Mouse (Mus musculus): Measurements from ENCODE around the gene Tle3. TPM values are rescaled to one million over a fixed set of nuclear protein-coding genes. Genes with fewer than 3 reads are reported as not detected.
A peak's percentile ranks its signal among the peaks of the same experiment; 100 is the strongest.

The Tle3 gene
- total RNA-seq, 2 experiments from 2014 or later, result 80.8 to 92.7 TPM

GRCm38 (mm10) chr9:61348616-61349015 is 23.6 kb upstream of the Tle3 start:
- no peak for DNase-seq (ENCODE audit: extremely low spot score in 1 of 2, low spot score in 2 of 2)
- intact Hi-C loops (cut with DNase I), result no loop called here

GRCm38 (mm10) chr9:61349697-61350096 is 22.5 kb upstream of the Tle3 start:
- intact Hi-C loops (cut with DNase I), result no loop called here

GRCm38 (mm10) chr9:61351164-61351563 is 21.0 kb upstream of the Tle3 start:
- peak in 1 of 2 experiments; percentile 85 for DNase-seq (ENCODE audit: extremely low spot score in 1 of 2, low spot score in 2 of 2)
- intact Hi-C loops (cut with DNase I), result no loop called here

More at GRCm38 (mm10) chr9:61349697-61350096, 22.5 kb upstream of the Tle3 start:
- DNase-seq (ENCODE audit: extremely low spot score in 1 of 2, low spot score in 2 of 2), result peak in 1 of 2 experiments; percentile 54

GRCm38 (mm10) chr9:61358933-61359332 is 13.2 kb upstream of the Tle3 start:
- no peak for DNase-seq (ENCODE audit: extremely low spot score in 1 of 2, low spot score in 2 of 2)
- intact Hi-C loops (cut with DNase I), result no loop called here

GRCm38 (mm10) chr9:61359741-61360140 is 12.4 kb upstream of the Tle3 start:
- intact Hi-C loops (cut with DNase I), result loop anchor here (10.0 kb wide), 1 partner anchor 465 kb away; no protein-coding TSS in a partner anchor
- no peak for DNase-seq (ENCODE audit: extremely low spot score in 1 of 2, low spot score in 2 of 2)

GRCm38 (mm10) chr9:61360163-61360562 is 12.0 kb upstream of the Tle3 start:
- intact Hi-C loops (cut with DNase I), result loop anchor here (10.0 kb wide), 1 partner anchor 465 kb away; no protein-coding TSS in a partner anchor
- no peak for DNase-seq (ENCODE audit: extremely low spot score in 1 of 2, low spot score in 2 of 2)

GRCm38 (mm10) chr9:61360727-61361631 is 11.2 kb upstream of the Tle3 start:
- intact Hi-C loops (cut with DNase I), result loop anchor here (10.0 kb wide), 1 partner anchor 466 kb away; no protein-coding TSS in a partner anchor
- no peak for DNase-seq (ENCODE audit: extremely low spot score in 1 of 2, low spot score in 2 of 2)

GRCm38 (mm10) chr9:61363194-61363593 is 9.0 kb upstream of the Tle3 start:
- DNase-seq (ENCODE audit: extremely low spot score in 1 of 2, low spot score in 2 of 2), result no peak
- intact Hi-C loops (cut with DNase I), result loop anchor here (10.0 kb wide), 1 partner anchor 468 kb away; no protein-coding TSS in a partner anchor

- intact Hi-C loops (cut with DNase I), result loop anchor here (10.0 kb wide), 1 partner anchor 471 kb away; no protein-coding TSS in a partner anchor
- no peak for DNase-seq (ENCODE audit: extremely low spot score in 1 of 2, low spot score in 2 of 2)
Observed at GRCm38 (mm10) chr9:61366108-61366507, 6.1 kb upstream of the Tle3 start.

- DNase-seq (ENCODE audit: extremely low spot score in 1 of 2, low spot score in 2 of 2), result no peak
- intact Hi-C loops (cut with DNase I), result loop anchor here (10.0 kb wide), 1 partner anchor 472 kb away; no protein-coding TSS in a partner anchor
Observed at GRCm38 (mm10) chr9:61367156-61367555, 5.0 kb upstream of the Tle3 start.

- intact Hi-C loops (cut with DNase I), result loop anchor here (10.0 kb wide), 1 partner anchor 473 kb away; no protein-coding TSS in a partner anchor
- DNase-seq (ENCODE audit: extremely low spot score in 1 of 2, low spot score in 2 of 2), result no peak
Observed at GRCm38 (mm10) chr9:61367857-61368566, 4.2 kb upstream of the Tle3 start.

- intact Hi-C loops (cut with DNase I), result loop anchor here (10.0 kb wide), 1 partner anchor 474 kb away; no protein-coding TSS in a partner anchor
- DNase-seq (ENCODE audit: extremely low spot score in 1 of 2, low spot score in 2 of 2), result peak in 1 of 2 experiments; percentile 80
Observed at GRCm38 (mm10) chr9:61368567-61369240, 3.5 kb upstream of the Tle3 start.

GRCm38 (mm10) chr9:61369316-61370273 is 2.6 kb upstream of the Tle3 start:
- DNase-seq (ENCODE audit: extremely low spot score in 1 of 2, low spot score in 2 of 2), result peak in 1 of 2 experiments; percentile 67
- intact Hi-C loops (cut with DNase I), result loop anchor here (2.0 to 10.0 kb wide), 6 partner anchors 93 to 525 kb away; no protein-coding TSS in a partner anchor

GRCm38 (mm10) chr9:61370454-61370888 is 1.7 kb upstream of the Tle3 start:
- intact Hi-C loops (cut with DNase I), result loop anchor here (2.0 to 10.0 kb wide), 5 partner anchors 94 to 524 kb away; no protein-coding TSS in a partner anchor
- DNase-seq (ENCODE audit: extremely low spot score in 1 of 2, low spot score in 2 of 2), result peak; percentile 99 to 100

- intact Hi-C loops (cut with DNase I), result loop anchor here (2.0 to 10.0 kb wide), 5 partner anchors 94 to 524 kb away; no protein-coding TSS in a partner anchor
- peak; percentile 68 to 85 for DNase-seq (ENCODE audit: extremely low spot score in 1 of 2, low spot score in 2 of 2)
Observed at GRCm38 (mm10) chr9:61370889-61371754, 1.0 kb upstream of the Tle3 start.

- no peak for DNase-seq (ENCODE audit: extremely low spot score in 1 of 2, low spot score in 2 of 2)
- intact Hi-C loops (cut with DNase I), result loop anchor here (5.0 to 10.0 kb wide), 4 partner anchors 142 to 522 kb away; no protein-coding TSS in a partner anchor
Observed at GRCm38 (mm10) chr9:61372510-61372975, 377 bp downstream of the Tle3 start.
